Mouse (Mus musculus): ENCODE measurements around the gene Cstf1. TPM values are rescaled to one million over a fixed set of nuclear protein-coding genes. Genes with fewer than 3 reads are reported as not detected.

Gene Cstf1
- total RNA-seq, 2 experiments from 2014 or later: 18.2 to 19.6 TPM

- DNase-seq: no peak
- intact Hi-C loops (cut with DNase I): no loop called here
These were observed 40.6 kb downstream of the Cstf1 start for GRCm38 (mm10) chr2:172411091-172411490.

- intact Hi-C loops (cut with DNase I): no loop called here
- no peak for DNase-seq
These were observed 42.0 kb downstream of the Cstf1 start for GRCm38 (mm10) chr2:172412454-172412853.

- intact Hi-C loops (cut with DNase I): no loop called here
- DNase-seq: no peak
These were observed 42.8 kb downstream of the Cstf1 start for GRCm38 (mm10) chr2:172413273-172413672.

- no peak for DNase-seq
- intact Hi-C loops (cut with DNase I): no loop called here
These were observed 43.4 kb downstream of the Cstf1 start for GRCm38 (mm10) chr2:172413894-172414293.

GRCm38 (mm10) chr2:172416218-172416617, 45.7 kb downstream of the Cstf1 start:
- intact Hi-C loops (cut with DNase I): no loop called here
- no peak for DNase-seq

- no peak for DNase-seq
- intact Hi-C loops (cut with DNase I): no loop called here
These were observed 46.4 kb downstream of the Cstf1 start for GRCm38 (mm10) chr2:172416876-172417275.

GRCm38 (mm10) chr2:172418208-172418607, 47.7 kb downstream of the Cstf1 start:
- intact Hi-C loops (cut with DNase I): no loop called here
- DNase-seq: no peak

- intact Hi-C loops (cut with DNase I): no loop called here
- no peak for DNase-seq
These were observed 60.1 kb downstream of the Cstf1 start for GRCm38 (mm10) chr2:172430609-172431008.

Other genes starting within 250 kb of the Cstf1 start
- gene Mc3r, start 122.2 kb upstream of the Cstf1 start, total RNA-seq (2021): not detected
- 1 to 10 TPM; 6.8 to 7.1 TPM for gene Fam210b, start 25.1 kb upstream of the Cstf1 start, total RNA-seq (2021)
- gene Aurka, start 146 bp upstream of the Cstf1 start, total RNA-seq (2021): 1 to 10 TPM in 1 of 2 experiments, under 1 TPM in 1; 0.95 to 1.1 TPM
- under 1 TPM; 0.36 to 0.46 TPM for gene Cass4, start 23.1 kb downstream of the Cstf1 start, total RNA-seq (2021)
- 10 to 100 TPM; 31.9 to 34.3 TPM for gene Rtf2, start 69.9 kb downstream of the Cstf1 start, total RNA-seq (2021)
- gene Gcnt7, start 87.9 kb downstream of the Cstf1 start, total RNA-seq (2021): not detected
- gene Fam209, start 101.8 kb downstream of the Cstf1 start, total RNA-seq (2021): not detected
- not detected for gene Tfap2c, start 178.9 kb downstream of the Cstf1 start, total RNA-seq (2021)